Mouse (Mus musculus) brain, embryonic 14.5 days (tissue): ENCODE measurements around the gene Kcnb1.

Source experiments
- CTCF ChIP-seq: fragments of 200-500 bp; IDR thresholded peaks from 2 replicates; pipeline ENCODE4 v1.5.1; 2012; ENCODE audit warnings: inconsistent platforms, mild to moderate bottlenecking, moderate library complexity, borderline replicate concordance; ENCODE audit not compliant: insufficient read depth, insufficient read length; ENCODE audit errors: extremely low read depth
- POLR2A ChIP-seq: fragments of 200-500 bp; IDR thresholded peaks from 2 replicates; pipeline ENCODE4 v1.6.1; 2012; ENCODE audit warnings: mild to moderate bottlenecking, inconsistent platforms, borderline replicate concordance; ENCODE audit not compliant: poor library complexity, insufficient read depth, insufficient read length, severe bottlenecking; ENCODE audit errors: extremely low read depth

GRCm38 (mm10) chr2:167048223-167048622, 141.7 kb downstream of the Kcnb1 start:
- TF ChIP-seq POLR2A, result no peak
- no peak for TF ChIP-seq CTCF
